Mouse (Mus musculus) cerebellum, adult (tissue): ENCODE data around the gene Nars2.
"Not testable (repeated sequence)": the region's sequence is repeated elsewhere in the genome, so short reads cannot be mapped to it uniquely, and the experiment has no call there.

Source experiments
- ATAC-seq: cut with Nextera tagmentation; 2 replicates; pipeline ENCODE4 v1.9.2; 2017; ENCODE audit warnings: mild to moderate bottlenecking, moderate library complexity, mixed read lengths; ENCODE audit not compliant: insufficient number of reproducible peaks, low FRiP score, low TSS enrichment

Nars2 gene

GRCm38 (mm10) chr7:96951281-96952051, at the start of gene Nars2:
TSS of gene Nars2 (plus strand) at chr7:96951505.
- ATAC-seq = peak; percentile 100

- ATAC-seq = no peak
Measured at GRCm38 (mm10) chr7:96902183-96902582, 49.1 kb upstream of the Nars2 start.

GRCm38 (mm10) chr7:96903088-96903985, 48.0 kb upstream of the Nars2 start:
- ATAC-seq = no peak

GRCm38 (mm10) chr7:96904442-96904841, 46.9 kb upstream of the Nars2 start:
- ATAC-seq = no peak

GRCm38 (mm10) chr7:96904936-96905335, 46.4 kb upstream of the Nars2 start:
- no peak for ATAC-seq

GRCm38 (mm10) chr7:96905422-96905821, 45.9 kb upstream of the Nars2 start:
- ATAC-seq = no peak

- ATAC-seq = no peak
Measured at GRCm38 (mm10) chr7:96906216-96906615, 45.1 kb upstream of the Nars2 start.

- ATAC-seq = no peak
Measured at GRCm38 (mm10) chr7:96907971-96908680, 43.2 kb upstream of the Nars2 start.

GRCm38 (mm10) chr7:96909856-96910255, 41.4 kb upstream of the Nars2 start:
- ATAC-seq = no peak

GRCm38 (mm10) chr7:96910310-96910960, 40.9 kb upstream of the Nars2 start:
- ATAC-seq = no peak

- ATAC-seq = 0 out of 2 replicates have a peak, but pooled peaks have one; percentile 46
Measured at GRCm38 (mm10) chr7:96914031-96914430, 37.3 kb upstream of the Nars2 start.

GRCm38 (mm10) chr7:96915452-96916105, 35.7 kb upstream of the Nars2 start:
- ATAC-seq = peak; percentile 50

GRCm38 (mm10) chr7:96920447-96921095, 30.7 kb upstream of the Nars2 start:
- ATAC-seq = no peak

GRCm38 (mm10) chr7:96922927-96923326, 28.4 kb upstream of the Nars2 start:
- no peak for ATAC-seq

GRCm38 (mm10) chr7:96943715-96944377, 7.5 kb upstream of the Nars2 start:
- no peak for ATAC-seq

GRCm38 (mm10) chr7:96946501-96946900, 4.8 kb upstream of the Nars2 start:
- ATAC-seq = not testable (repeated sequence)

- ATAC-seq = no peak
Measured at GRCm38 (mm10) chr7:96952094-96952493, 789 bp downstream of the Nars2 start.

- no peak for ATAC-seq
Measured at GRCm38 (mm10) chr7:96959168-96959567, 7.9 kb downstream of the Nars2 start.

GRCm38 (mm10) chr7:96967188-96967587, 15.9 kb downstream of the Nars2 start:
- no peak for ATAC-seq
